26 mouse cellular contexts compared by ENCODE assay signal in the genomic region with DNA sequence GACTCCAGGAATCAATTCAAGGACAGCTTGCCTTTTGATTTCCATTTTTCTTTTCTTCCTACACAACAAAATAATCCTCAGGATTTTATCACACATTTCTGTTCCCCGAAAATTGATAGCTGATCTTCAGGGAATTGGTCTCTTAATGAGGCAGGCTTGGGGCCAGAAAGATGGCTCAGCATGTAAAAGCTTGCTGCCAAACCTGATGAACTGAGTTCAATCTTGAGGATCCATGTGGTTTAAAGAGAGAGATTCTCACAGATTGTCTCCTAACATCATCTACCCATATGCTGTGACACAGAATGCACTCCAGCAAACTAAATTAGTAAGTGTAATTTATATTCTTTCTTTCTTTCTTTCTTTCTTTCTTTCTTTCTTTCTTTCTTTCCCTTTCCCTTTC.
"Had no signal": no experiment of that assay in that cellular context is flagged by ENCODE, and none has a peak within 500 bp of the region (broad histone marks: within the 10 kb centered on the region; RNA-seq: fewer than 3 reads in every experiment).

No protein-coding gene starts in this region.

- H3K4me2 ChIP-seq: heart, embryonic 11.5 days; heart, embryonic 13.5 days; heart, embryonic 15.5 days; hindbrain, embryonic 13.5 days; hindbrain, embryonic 15.5 days; kidney, embryonic 15.5 days; limb, embryonic 13.5 days; limb, embryonic 15.5 days; liver, embryonic 12.5 days had no signal

- H3K9ac ChIP-seq: heart, embryonic 13.5 days; heart, embryonic 15.5 days; hindbrain, embryonic 13.5 days; hindbrain, embryonic 15.5 days; kidney, embryonic 15.5 days; limb, embryonic 13.5 days; limb, embryonic 15.5 days; liver, embryonic 12.5 days; liver, embryonic 14.5 days had no signal

- H3K4me3 ChIP-seq: heart, adult 2 months; heart, embryonic 13.5 days; heart, embryonic 15.5 days; hindbrain, embryonic 13.5 days; hindbrain, embryonic 15.5 days; kidney, embryonic 15.5 days; limb, embryonic 13.5 days; limb, embryonic 15.5 days; liver, embryonic 12.5 days had no signal

- H3K9me3 ChIP-seq: heart, embryonic 13.5 days; heart, embryonic 15.5 days; hindbrain, embryonic 13.5 days; hindbrain, embryonic 15.5 days; kidney, embryonic 15.5 days; limb, embryonic 13.5 days; limb, embryonic 15.5 days had no signal

- DNase-seq: gastrocnemius, postnatal 36 days; heart, adult 11 months; heart, adult 2 months; heart, postnatal 14 days; heart, postnatal 36 days; kidney, adult 11 months; kidney, adult 2 months; kidney, adult 9 months; kidney, postnatal 14 days; kidney, postnatal 36 days; layer of hippocampus, adult 9-11 months; layer of hippocampus, postnatal 36 days; left cerebral cortex, postnatal 4 days had no signal

- H3K27ac ChIP-seq: heart, adult 2 months; heart, embryonic 13.5 days; heart, embryonic 15.5 days; hindbrain, embryonic 13.5 days; hindbrain, embryonic 15.5 days; hindbrain, postnatal 0 days; kidney, embryonic 15.5 days; kidney, postnatal 0 days; limb, embryonic 13.5 days; limb, embryonic 15.5 days; liver, embryonic 12.5 days; liver, embryonic 14.5 days had no signal

- ATAC-seq: hindbrain, postnatal 0 days; intestine, embryonic 16.5 days; liver, embryonic 12.5 days had no signal

- H3K4me1 ChIP-seq: heart, embryonic 13.5 days; heart, embryonic 15.5 days; hindbrain, embryonic 13.5 days; hindbrain, embryonic 15.5 days; kidney, embryonic 15.5 days; limb, embryonic 13.5 days; limb, embryonic 15.5 days; liver, embryonic 12.5 days had no signal

- H3K36me3 ChIP-seq: heart, embryonic 13.5 days; heart, embryonic 15.5 days; hindbrain, embryonic 13.5 days; hindbrain, embryonic 15.5 days; kidney, embryonic 15.5 days; limb, embryonic 13.5 days; limb, embryonic 15.5 days; liver, embryonic 12.5 days had no signal

- H3K27me3 ChIP-seq: heart, embryonic 13.5 days; heart, embryonic 15.5 days; hindbrain, embryonic 13.5 days; hindbrain, embryonic 15.5 days; kidney, embryonic 15.5 days; limb, embryonic 13.5 days; limb, embryonic 15.5 days; liver, embryonic 12.5 days had no signal
